Comparison of ENCODE assay signal across 8 mouse cellular contexts in the genomic region with DNA sequence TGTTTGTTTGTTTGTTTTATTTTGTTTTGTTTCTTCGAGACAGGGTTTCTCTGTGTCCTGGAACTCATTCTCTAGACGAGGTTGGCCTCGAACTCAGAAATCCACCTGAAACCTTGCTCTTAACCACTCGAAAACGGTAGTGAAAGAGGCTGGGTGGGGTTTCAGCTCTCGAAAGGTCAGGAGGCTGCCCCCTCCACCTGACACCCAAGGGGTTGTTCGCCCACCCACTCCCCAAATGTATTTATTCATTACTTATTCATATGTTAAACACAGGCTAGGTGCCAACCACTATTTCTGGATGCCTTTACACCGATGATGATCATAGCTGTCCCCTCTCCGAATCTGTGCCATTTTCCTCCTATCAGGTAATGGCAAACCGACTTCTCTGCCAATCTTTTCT. TPM values are rescaled to one million over a fixed set of nuclear protein-coding genes. Genes with fewer than 3 reads are reported as not detected.
DNase-seq lines count a peak whose midpoint lies in the region; ATAC-seq lines count a peak whose summit lies in the region.

No protein-coding gene starts in this region.

- H3K27me3 ChIP-seq in megakaryocyte, embryonic 14.5 days (replicated peaks), result no peaks in the 10 kb centered on the region
- peaks cover 5% of the 10 kb centered on the region for H3K27me3 ChIP-seq in limb, embryonic 13.5 days
- no peaks in the 10 kb centered on the region for H3K27me3 ChIP-seq in stomach, embryonic 14.5 days (ENCODE audit: control insufficient read depth, insufficient read depth, low read length)

- H3K36me3 ChIP-seq in megakaryocyte, embryonic 14.5 days (replicated peaks; ENCODE audit: low read length), result peaks cover 45% of the 10 kb centered on the region
- H3K36me3 ChIP-seq in limb, embryonic 13.5 days, result peaks cover 19% of the 10 kb centered on the region
- peaks cover 14% of the 10 kb centered on the region for H3K36me3 ChIP-seq in stomach, embryonic 14.5 days (ENCODE audit: control insufficient read depth, insufficient read depth, low read length)

- WGBS in limb, embryonic 13.5 days, result 57% methylated on average over 10 of the region's 10 CpGs
- WGBS in stomach, embryonic 14.5 days, result 56% methylated on average over 10 of the region's 10 CpGs

- peaks cover 5% of the 10 kb centered on the region; the same call in 1 of the 2 replicates for H3K9me3 ChIP-seq in megakaryocyte, embryonic 14.5 days
- no peaks in the 10 kb centered on the region for H3K9me3 ChIP-seq in limb, embryonic 13.5 days
- no peaks in the 10 kb centered on the region for H3K9me3 ChIP-seq in stomach, embryonic 14.5 days (ENCODE audit: control insufficient read depth, low read depth, low read length)

- H3K9ac ChIP-seq in limb, embryonic 13.5 days, result peak overlapping the region; percentile 70; the same call in 1 of the 2 replicates
- 0 out of 2 replicates have a peak overlapping the region, but pooled peaks have one; percentile 49 for H3K9ac ChIP-seq in stomach, embryonic 14.5 days (replicated peaks; ENCODE audit: low read depth, low read length)

- ATAC-seq in megakaryocyte, adult 5-6 weeks (ENCODE audit: poor library complexity, severe bottlenecking), result no peak
- ATAC-seq in limb, embryonic 13.5 days (ENCODE audit: low FRiP score, low read depth), result no peak
- no peak for ATAC-seq in stomach, embryonic 14.5 days (ENCODE audit: insufficient number of reproducible peaks, insufficient read depth, low FRiP score, low read depth)

- peak overlapping the region; percentile 91 for H3K4me3 ChIP-seq in megakaryocyte, embryonic 14.5 days (replicated peaks)
- peak overlapping the region; percentile 53 for H3K4me3 ChIP-seq in limb, embryonic 13.5 days
- H3K4me3 ChIP-seq in stomach, embryonic 14.5 days (ENCODE audit: low read depth, low read length), result peak overlapping the region; percentile 49

- peaks cover 83% of the 10 kb centered on the region for H3K4me1 ChIP-seq in megakaryocyte, embryonic 14.5 days
- H3K4me1 ChIP-seq in limb, embryonic 13.5 days, result peaks cover 44% of the 10 kb centered on the region
- peaks cover 30% of the 10 kb centered on the region for H3K4me1 ChIP-seq in stomach, embryonic 14.5 days (ENCODE audit: control insufficient read depth, insufficient read depth, low read length)

- no peak overlapping the region for H3K27ac ChIP-seq in limb, embryonic 13.5 days
- no peak overlapping the region for H3K27ac ChIP-seq in stomach, embryonic 14.5 days (ENCODE audit: low read length)

- peak; percentile 59 for DNase-seq in cerebellum, adult 9-10 months
- no peak for DNase-seq in cerebellum, adult 11 months
- no peak for DNase-seq in frontal cortex, postnatal 36 days (ENCODE audit: low spot score in 2 of 2)
- DNase-seq in thymus, adult 18-20 months, result no peak

- H3K4me2 ChIP-seq in limb, embryonic 13.5 days (replicated peaks), result peak overlapping the region; percentile 81
- H3K4me2 ChIP-seq in stomach, embryonic 14.5 days (replicated peaks; ENCODE audit: low read depth, low read length), result peak overlapping the region; percentile 83

RNA-seq across cellular contexts. Expression of gene Smdt1, which starts 0.4 kb away (rescaled TPM):
- 118 and 198 TPM in 2 replicates for polyA plus RNA-seq in megakaryocyte, embryonic 14.5 days (2012; ENCODE audit: insufficient read depth, low replicate concordance)
- total RNA-seq in megakaryocyte, adult 5-6 weeks (2015), result 226 and 229 TPM in 2 replicates
- 123 and 170 TPM in 2 replicates for total RNA-seq in megakaryocyte, adult 5-6 weeks (2017)
- 239 and 258 TPM in 2 replicates for polyA plus RNA-seq in limb, embryonic 13.5 days (2015; fragmentation: Nextera tagmentation; extraction: Ambion mirVana)
- 251 and 266 TPM in 2 replicates for polyA plus RNA-seq in stomach, embryonic 14.5 days (2014; fragmentation: Nextera tagmentation; extraction: Ambion mirVana)

RNA-seq across cellular contexts. Expression of gene Pheta2, which starts 0.4 kb away (rescaled TPM):
- 1.2 and 5.5 TPM in 2 replicates for polyA plus RNA-seq in megakaryocyte, embryonic 14.5 days (2012; ENCODE audit: insufficient read depth, low replicate concordance)
- total RNA-seq in megakaryocyte, adult 5-6 weeks (2015), result 2.4 and 2.7 TPM in 2 replicates
- total RNA-seq in megakaryocyte, adult 5-6 weeks (2017), result 3.5 and 3.7 TPM in 2 replicates
- 17.9 and 18.6 TPM in 2 replicates for polyA plus RNA-seq in limb, embryonic 13.5 days (2015; fragmentation: Nextera tagmentation; extraction: Ambion mirVana)
- polyA plus RNA-seq in stomach, embryonic 14.5 days (2014; fragmentation: Nextera tagmentation; extraction: Ambion mirVana), result 15.2 and 16.1 TPM in 2 replicates

RNA-seq across cellular contexts. Expression of gene Naga, which starts 0.4 kb away (rescaled TPM):
- 280 and 641 TPM in 2 replicates for polyA plus RNA-seq in megakaryocyte, embryonic 14.5 days (2012; ENCODE audit: insufficient read depth, low replicate concordance)
- total RNA-seq in megakaryocyte, adult 5-6 weeks (2015), result 159 and 162 TPM in 2 replicates
- 145 and 160 TPM in 2 replicates for total RNA-seq in megakaryocyte, adult 5-6 weeks (2017)
- 45.5 and 48.1 TPM in 2 replicates for polyA plus RNA-seq in limb, embryonic 13.5 days (2015; fragmentation: Nextera tagmentation; extraction: Ambion mirVana)
- polyA plus RNA-seq in stomach, embryonic 14.5 days (2014; fragmentation: Nextera tagmentation; extraction: Ambion mirVana), result 68.6 and 72.4 TPM in 2 replicates

RNA-seq across cellular contexts. Expression of gene Ndufa6, which starts 15.0 kb away (rescaled TPM):
- polyA plus RNA-seq in megakaryocyte, embryonic 14.5 days (2012; ENCODE audit: insufficient read depth, low replicate concordance), result 274 and 631 TPM in 2 replicates
- total RNA-seq in megakaryocyte, adult 5-6 weeks (2015), result 254 and 294 TPM in 2 replicates
- 138 and 158 TPM in 2 replicates for total RNA-seq in megakaryocyte, adult 5-6 weeks (2017)
- polyA plus RNA-seq in limb, embryonic 13.5 days (2015; fragmentation: Nextera tagmentation; extraction: Ambion mirVana), result 294 and 300 TPM in 2 replicates
- polyA plus RNA-seq in stomach, embryonic 14.5 days (2014; fragmentation: Nextera tagmentation; extraction: Ambion mirVana), result 393 and 403 TPM in 2 replicates

RNA-seq across cellular contexts. Expression of gene Wbp2nl, which starts 40.4 kb away (rescaled TPM):
- not detected in 2 replicates for polyA plus RNA-seq in megakaryocyte, embryonic 14.5 days (2012; ENCODE audit: insufficient read depth, low replicate concordance)
- total RNA-seq in megakaryocyte, adult 5-6 weeks (2015), result 0.22 TPM in 1 of 2 replicates, not detected in the other
- not detected in 2 replicates for total RNA-seq in megakaryocyte, adult 5-6 weeks (2017)
- polyA plus RNA-seq in limb, embryonic 13.5 days (2015; fragmentation: Nextera tagmentation; extraction: Ambion mirVana), result not detected in 2 replicates
- 0.18 and 0.29 TPM in 2 replicates for polyA plus RNA-seq in stomach, embryonic 14.5 days (2014; fragmentation: Nextera tagmentation; extraction: Ambion mirVana)
